Mouse (Mus musculus): ENCODE measurements at regions not wholly inside any gene's neighbourhood (a gene's known extent, or its start where the extent isn't known, plus 50 kb on each side); places are given as distances from the start of the nearest gene placed in this dataset.
A peak's percentile ranks its signal among the peaks of the same experiment; 100 is the strongest.

GRCm38 (mm10) chr10:98684195-98684594, 230.0 kb upstream of the Atp2b1 start:
- H3K36me3 ChIP-seq (replicated peaks; ENCODE audit: control insufficient read depth, insufficient read depth, low read depth, low read length) = no peaks in the 10 kb centered on the region
- ATAC-seq (replicated peaks; ENCODE audit: insufficient number of reproducible peaks, low FRiP score, low TSS enrichment, low read depth) (peak; percentile 76), DNase-seq (ENCODE audit: low spot score) (peak; percentile 68)
- H3K9ac ChIP-seq (replicated peaks; ENCODE audit: low read length) = no peak overlapping the region
- H3K4me2 ChIP-seq (ENCODE audit: low read depth, low read length) = no peak overlapping the region
- 19% methylated on average over 12 of the region's 12 CpGs for WGBS
- no peak overlapping the region for H3K4me3 ChIP-seq (ENCODE audit: low read depth, low read length)
- no peaks in the 10 kb centered on the region for H3K4me1 ChIP-seq (ENCODE audit: control insufficient read depth, insufficient read depth, low read length)
- no peaks in the 10 kb centered on the region for H3K9me3 ChIP-seq (replicated peaks; ENCODE audit: control insufficient read depth, low read length)
- no peak overlapping the region for H3K27ac ChIP-seq (replicated peaks; ENCODE audit: low read depth, low read length)
- no peaks in the 10 kb centered on the region for H3K27me3 ChIP-seq (ENCODE audit: control insufficient read depth, insufficient read depth, low read length)

GRCm38 (mm10) chr10:98684707-98685106, 229.5 kb upstream of the Atp2b1 start:
- no peaks in the 10 kb centered on the region for H3K4me1 ChIP-seq (ENCODE audit: control insufficient read depth, insufficient read depth, low read length)
- H3K9ac ChIP-seq (replicated peaks; ENCODE audit: low read length) = no peak overlapping the region
- H3K27me3 ChIP-seq (ENCODE audit: control insufficient read depth, insufficient read depth, low read length) = no peaks in the 10 kb centered on the region
- H3K27ac ChIP-seq (replicated peaks; ENCODE audit: low read depth, low read length) = no peak overlapping the region
- WGBS = 68% methylated on average over 8 of the region's 8 CpGs
- ATAC-seq (replicated peaks; ENCODE audit: insufficient number of reproducible peaks, low FRiP score, low TSS enrichment, low read depth) = no peak
- no peaks in the 10 kb centered on the region for H3K9me3 ChIP-seq (replicated peaks; ENCODE audit: control insufficient read depth, low read length)
- peak; percentile 9 for DNase-seq (ENCODE audit: low spot score)
- no peak overlapping the region for H3K4me3 ChIP-seq (ENCODE audit: low read depth, low read length)
- no peaks in the 10 kb centered on the region for H3K36me3 ChIP-seq (replicated peaks; ENCODE audit: control insufficient read depth, insufficient read depth, low read depth, low read length)
- H3K4me2 ChIP-seq (ENCODE audit: low read depth, low read length) = no peak overlapping the region

DNA sequence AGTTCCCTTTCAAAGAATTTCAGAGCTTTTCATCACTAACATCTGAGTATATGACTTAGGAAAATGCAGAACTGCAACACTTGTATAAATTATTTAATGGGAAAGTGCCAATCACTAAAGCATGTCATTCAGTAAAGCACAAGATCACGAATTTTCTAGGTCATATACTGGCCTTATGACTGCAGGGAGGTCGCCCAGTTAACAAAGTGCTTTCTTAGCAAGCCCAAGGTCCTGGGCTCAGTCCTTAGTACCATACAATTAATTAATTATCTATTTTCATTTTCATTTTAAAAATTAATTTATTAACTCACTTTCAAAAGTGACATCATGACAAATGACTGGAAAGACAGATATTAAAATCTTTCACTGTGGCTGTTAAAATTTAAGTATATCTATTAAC, 228.5 kb upstream of the Atp2b1 start:
- Histone ChIP-seq H3K9ac (replicated peaks; ENCODE audit: low read length) (no peak overlapping the region), H3K4me2 (ENCODE audit: low read depth, low read length) (no peak overlapping the region), H3K4me3 (ENCODE audit: low read depth, low read length) (no peak overlapping the region), H3K36me3 (replicated peaks; ENCODE audit: control insufficient read depth, insufficient read depth, low read depth, low read length) (no peaks in the 10 kb centered on the region), H3K4me1 (ENCODE audit: control insufficient read depth, insufficient read depth, low read length) (no peaks in the 10 kb centered on the region), H3K9me3 (replicated peaks; ENCODE audit: control insufficient read depth, low read length) (no peaks in the 10 kb centered on the region), H3K27me3 (ENCODE audit: control insufficient read depth, insufficient read depth, low read length) (no peaks in the 10 kb centered on the region), H3K27ac (replicated peaks; ENCODE audit: low read depth, low read length) (no peak overlapping the region)
- ATAC-seq (replicated peaks; ENCODE audit: insufficient number of reproducible peaks, low FRiP score, low TSS enrichment, low read depth) (no peak), DNase-seq (ENCODE audit: low spot score) (no peak)
- WGBS = 62% methylated on average over 2 of the region's 2 CpGs

DNA sequence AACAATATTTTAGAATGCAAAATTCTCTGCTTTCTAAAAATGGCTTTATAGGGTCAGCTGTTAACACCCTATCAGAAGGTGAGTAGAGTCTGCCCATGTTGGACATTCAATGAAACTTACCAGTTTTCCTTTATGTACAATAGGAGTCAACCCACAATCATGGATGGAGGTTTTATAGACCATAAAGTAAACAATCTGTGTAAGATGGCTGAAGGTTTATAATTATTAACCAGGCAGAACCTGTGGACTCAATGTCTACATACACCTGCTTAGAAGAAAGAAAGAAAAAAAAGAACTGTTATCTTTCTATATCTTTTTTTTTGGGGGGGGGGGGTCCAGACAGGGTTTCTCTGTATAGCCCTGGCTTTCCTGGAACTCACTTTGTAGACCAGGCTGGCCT, 227.8 kb upstream of the Atp2b1 start:
- no peaks in the 10 kb centered on the region for H3K9me3 ChIP-seq (replicated peaks; ENCODE audit: control insufficient read depth, low read length)
- no peaks in the 10 kb centered on the region for H3K4me1 ChIP-seq (ENCODE audit: control insufficient read depth, insufficient read depth, low read length)
- H3K36me3 ChIP-seq (replicated peaks; ENCODE audit: control insufficient read depth, insufficient read depth, low read depth, low read length) = no peaks in the 10 kb centered on the region
- no peak overlapping the region for H3K27ac ChIP-seq (replicated peaks; ENCODE audit: low read depth, low read length)
- H3K9ac ChIP-seq (replicated peaks; ENCODE audit: low read length) = no peak overlapping the region
- H3K4me2 ChIP-seq (ENCODE audit: low read depth, low read length) = no peak overlapping the region
- ATAC-seq (replicated peaks; ENCODE audit: insufficient number of reproducible peaks, low FRiP score, low TSS enrichment, low read depth) (no peak), DNase-seq (ENCODE audit: low spot score) (no peak)
- no peak overlapping the region for H3K4me3 ChIP-seq (ENCODE audit: low read depth, low read length)
- H3K27me3 ChIP-seq (ENCODE audit: control insufficient read depth, insufficient read depth, low read length) = no peaks in the 10 kb centered on the region

DNA sequence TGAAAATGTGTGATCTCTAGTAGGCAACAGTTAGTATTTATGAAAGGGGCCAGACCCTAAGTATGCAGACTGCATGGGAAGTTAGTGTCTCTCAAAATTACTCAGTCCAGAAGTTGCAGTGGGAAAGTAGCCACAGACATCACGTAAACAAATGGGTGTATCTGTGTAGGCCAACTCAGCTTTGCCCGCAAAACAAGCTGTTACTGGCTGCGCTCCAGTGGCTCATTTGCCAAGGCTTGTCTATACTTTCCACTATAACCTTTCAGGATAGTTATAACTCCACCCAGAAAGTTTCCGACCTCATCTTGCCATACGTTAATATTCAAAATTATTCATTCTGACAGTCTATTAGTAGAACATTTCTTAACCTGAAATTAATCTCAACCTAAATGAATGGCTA, 222.4 kb upstream of the Atp2b1 start:
- WGBS = 93% methylated on average over 5 of the region's 5 CpGs
- ATAC-seq (replicated peaks; ENCODE audit: insufficient number of reproducible peaks, low FRiP score, low TSS enrichment, low read depth) = no peak
- Histone ChIP-seq H3K4me3 (ENCODE audit: low read depth, low read length) (no peak overlapping the region), H3K36me3 (replicated peaks; ENCODE audit: control insufficient read depth, insufficient read depth, low read depth, low read length) (no peaks in the 10 kb centered on the region), H3K4me1 (ENCODE audit: control insufficient read depth, insufficient read depth, low read length) (no peaks in the 10 kb centered on the region), H3K4me2 (ENCODE audit: low read depth, low read length) (no peak overlapping the region), H3K9me3 (replicated peaks; ENCODE audit: control insufficient read depth, low read length) (no peaks in the 10 kb centered on the region), H3K27ac (replicated peaks; ENCODE audit: low read depth, low read length) (no peak overlapping the region), H3K27me3 (ENCODE audit: control insufficient read depth, insufficient read depth, low read length) (no peaks in the 10 kb centered on the region), H3K9ac (replicated peaks; ENCODE audit: low read length) (no peak overlapping the region)
- DNase-seq (ENCODE audit: low spot score) = no peak

DNA sequence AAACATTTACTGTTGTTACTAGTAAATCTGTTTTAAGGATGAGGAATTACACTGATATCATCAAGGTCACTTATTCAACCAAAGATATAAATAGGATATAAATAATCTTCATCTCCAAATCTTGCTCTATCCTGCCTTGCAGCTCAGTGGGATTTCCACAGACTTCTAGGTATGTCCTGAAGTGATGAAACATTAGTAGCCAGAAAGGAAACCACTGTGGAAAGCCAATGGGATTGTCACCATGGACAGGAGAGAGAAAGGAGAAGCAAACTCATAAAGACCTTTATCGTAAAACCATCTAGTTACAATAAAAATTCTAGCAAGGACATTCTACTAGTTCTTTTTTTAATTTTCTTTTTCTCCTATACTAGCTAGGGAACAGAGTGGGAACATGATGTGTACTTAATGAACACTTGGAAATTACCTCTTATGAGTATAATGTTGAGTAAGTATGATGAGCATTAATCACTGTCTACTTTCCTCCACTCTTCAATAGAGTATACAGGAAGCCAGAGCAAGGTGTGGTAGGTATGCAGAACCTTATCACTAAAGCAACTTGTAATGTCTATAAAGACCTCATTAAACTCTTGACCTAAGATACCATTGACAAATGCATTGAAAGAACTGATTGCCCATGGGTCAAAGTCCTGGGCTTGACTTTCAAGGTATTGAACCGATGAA, 219.4 kb upstream of the Atp2b1 start:
- H3K27ac ChIP-seq (replicated peaks; ENCODE audit: low read depth, low read length) = no peak overlapping the region
- no peak overlapping the region for H3K4me2 ChIP-seq (ENCODE audit: low read depth, low read length)
- 94% methylated on average over 2 of the region's 2 CpGs for WGBS
- no peak overlapping the region for H3K9ac ChIP-seq (replicated peaks; ENCODE audit: low read length)
- DNase-seq (ENCODE audit: low spot score) = no peak
- no peak overlapping the region for H3K4me3 ChIP-seq (ENCODE audit: low read depth, low read length)
- H3K36me3 ChIP-seq (replicated peaks; ENCODE audit: control insufficient read depth, insufficient read depth, low read depth, low read length) = no peaks in the 10 kb centered on the region
- H3K9me3 ChIP-seq (replicated peaks; ENCODE audit: control insufficient read depth, low read length) = no peaks in the 10 kb centered on the region
- H3K4me1 ChIP-seq (ENCODE audit: control insufficient read depth, insufficient read depth, low read length) = no peaks in the 10 kb centered on the region
- no peak for ATAC-seq (replicated peaks; ENCODE audit: insufficient number of reproducible peaks, low FRiP score, low TSS enrichment, low read depth)
- no peaks in the 10 kb centered on the region for H3K27me3 ChIP-seq (ENCODE audit: control insufficient read depth, insufficient read depth, low read length)

- Histone ChIP-seq H3K9ac (replicated peaks; ENCODE audit: low read length) (no peak overlapping the region), H3K9me3 (replicated peaks; ENCODE audit: control insufficient read depth, low read length) (no peaks in the 10 kb centered on the region), H3K27me3 (ENCODE audit: control insufficient read depth, insufficient read depth, low read length) (no peaks in the 10 kb centered on the region), H3K4me2 (ENCODE audit: low read depth, low read length) (no peak overlapping the region), H3K4me3 (ENCODE audit: low read depth, low read length) (no peak overlapping the region), H3K36me3 (replicated peaks; ENCODE audit: control insufficient read depth, insufficient read depth, low read depth, low read length) (no peaks in the 10 kb centered on the region), H3K27ac (replicated peaks; ENCODE audit: low read depth, low read length) (no peak overlapping the region), H3K4me1 (ENCODE audit: control insufficient read depth, insufficient read depth, low read length) (no peaks in the 10 kb centered on the region)
- 84% methylated on average over 2 of the region's 2 CpGs for WGBS
- ATAC-seq (replicated peaks; ENCODE audit: insufficient number of reproducible peaks, low FRiP score, low TSS enrichment, low read depth) (no peak), DNase-seq (ENCODE audit: low spot score) (no peak)
Measured at GRCm38 (mm10) chr10:98695371-98695725, 218.9 kb upstream of the Atp2b1 start.

- H3K9me3 ChIP-seq (replicated peaks; ENCODE audit: control insufficient read depth, low read length) = no peaks in the 10 kb centered on the region
- WGBS = 81% methylated on average over 4 of the region's 4 CpGs
- no peaks in the 10 kb centered on the region for H3K4me1 ChIP-seq (ENCODE audit: control insufficient read depth, insufficient read depth, low read length)
- no peak overlapping the region for H3K9ac ChIP-seq (replicated peaks; ENCODE audit: low read length)
- no peaks in the 10 kb centered on the region for H3K27me3 ChIP-seq (ENCODE audit: control insufficient read depth, insufficient read depth, low read length)
- no peak overlapping the region for H3K4me3 ChIP-seq (ENCODE audit: low read depth, low read length)
- ATAC-seq (replicated peaks; ENCODE audit: insufficient number of reproducible peaks, low FRiP score, low TSS enrichment, low read depth) (no peak), DNase-seq (ENCODE audit: low spot score) (no peak)
- H3K4me2 ChIP-seq (ENCODE audit: low read depth, low read length) = no peak overlapping the region
- no peak overlapping the region for H3K27ac ChIP-seq (replicated peaks; ENCODE audit: low read depth, low read length)
- H3K36me3 ChIP-seq (replicated peaks; ENCODE audit: control insufficient read depth, insufficient read depth, low read depth, low read length) = no peaks in the 10 kb centered on the region
Measured at GRCm38 (mm10) chr10:98697866-98698265, 216.3 kb upstream of the Atp2b1 start.
